Comparison of ENCODE assay signal across 26 mouse cellular contexts in the genomic region with DNA sequence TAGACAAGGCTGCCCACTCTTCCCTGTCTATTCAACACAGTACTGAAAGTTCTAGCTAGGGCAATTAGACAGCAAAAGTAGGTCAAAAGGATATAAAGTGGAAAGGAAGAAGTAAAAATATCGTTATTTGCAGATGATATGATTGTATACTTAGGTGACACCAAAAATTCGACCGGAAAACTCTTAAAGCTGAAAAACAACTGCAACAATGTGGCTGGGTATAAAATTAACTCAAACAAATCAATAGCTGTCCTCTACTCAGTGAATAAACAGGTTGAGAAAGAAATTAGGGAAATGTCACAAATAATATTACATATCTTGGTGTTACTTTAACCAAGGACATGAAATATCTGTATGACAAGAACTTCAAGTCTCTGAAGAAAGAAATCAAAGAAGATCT.
"Had no signal": no experiment of that assay in that cellular context is flagged by ENCODE, and none has a peak within 500 bp of the region (broad histone marks: within the 10 kb centered on the region; RNA-seq: fewer than 3 reads in every experiment).

No protein-coding gene starts in this region.

- H3K27me3 ChIP-seq: embryonic facial prominence, embryonic 12.5 days; embryonic facial prominence, embryonic 13.5 days; embryonic facial prominence, embryonic 15.5 days; forebrain, embryonic 12.5 days; forebrain, embryonic 13.5 days; forebrain, embryonic 15.5 days had no signal

- DNase-seq: cerebellum, adult 8-10 months; cerebellum, adult 9-10 months; cerebellum, adult 9-11 months; cerebellum, postnatal 10 days; cerebellum, postnatal 14 days; cerebellum, postnatal 25 days; cerebellum, postnatal 36 days; embryo, embryonic 11 days; forebrain, postnatal 0 days; gastrocnemius, adult 2 months; gastrocnemius, postnatal 10 days; gastrocnemius, postnatal 14 days; gastrocnemius, postnatal 25 days; gastrocnemius, postnatal 36 days; heart, adult 11 months; heart, adult 18-20 months; heart, adult 2 months had no signal

- H3K4me1 ChIP-seq: embryonic facial prominence, embryonic 10.5 days; embryonic facial prominence, embryonic 12.5 days; embryonic facial prominence, embryonic 13.5 days; embryonic facial prominence, embryonic 15.5 days; forebrain, embryonic 10.5 days; forebrain, embryonic 12.5 days; forebrain, embryonic 13.5 days; forebrain, embryonic 15.5 days had no signal

- H3K9ac ChIP-seq: embryonic facial prominence, embryonic 12.5 days; embryonic facial prominence, embryonic 13.5 days; embryonic facial prominence, embryonic 15.5 days; forebrain, embryonic 12.5 days; forebrain, embryonic 13.5 days; forebrain, embryonic 15.5 days; forebrain, postnatal 0 days had no signal

- H3K36me3 ChIP-seq: embryonic facial prominence, embryonic 10.5 days; embryonic facial prominence, embryonic 12.5 days; embryonic facial prominence, embryonic 13.5 days; embryonic facial prominence, embryonic 15.5 days; forebrain, embryonic 10.5 days; forebrain, embryonic 12.5 days; forebrain, embryonic 15.5 days had no signal

- H3K27ac ChIP-seq: embryonic facial prominence, embryonic 10.5 days; embryonic facial prominence, embryonic 12.5 days; embryonic facial prominence, embryonic 13.5 days; embryonic facial prominence, embryonic 15.5 days; forebrain, embryonic 10.5 days; forebrain, embryonic 12.5 days; forebrain, embryonic 13.5 days; forebrain, embryonic 15.5 days; gastrocnemius, adult 2 months; heart, adult 2 months had no signal

- H3K4me3 ChIP-seq: embryonic facial prominence, embryonic 10.5 days; embryonic facial prominence, embryonic 12.5 days; embryonic facial prominence, embryonic 13.5 days; embryonic facial prominence, embryonic 15.5 days; erythroblast, embryonic 14.5 days; forebrain, embryonic 10.5 days; forebrain, embryonic 12.5 days; forebrain, embryonic 13.5 days; forebrain, embryonic 15.5 days; gastrocnemius, adult 2 months; heart, adult 2 months had no signal
